Mouse (Mus musculus): ENCODE measurements around the gene Gm4491.

GRCm38 (mm10) chr14:57082863-57083262 lies 32.8 kb downstream of the Gm4491 start:
- no peak for TF ChIP-seq CTCF (IDR thresholded peaks at IDR 0.05; ENCODE audit: low read depth)
- TF ChIP-seq EP300 (IDR thresholded peaks at IDR 0.05; ENCODE audit: low read depth), result no peak

All from liver, postnatal 0 days (tissue).